Mouse (Mus musculus) myocyte (in vitro differentiated cells): ENCODE measurements around the gene Ap5b1. TPM values are rescaled to one million over a fixed set of nuclear protein-coding genes. Genes with fewer than 3 reads are reported as not detected.

Experiments used
- H3K27me3 ChIP-seq: one replicate; pipeline ENCODE4 v1.6.1; 2011; ENCODE audit not compliant: control insufficient read depth, insufficient read depth, insufficient read length
- H3K36me3 ChIP-seq: one replicate; pipeline ENCODE4 v1.6.1; 2011; ENCODE audit not compliant: control insufficient read depth, insufficient read depth
- H3K4me2 ChIP-seq: one replicate; pipeline ENCODE4 v1.6.1; 2011; ENCODE audit warnings: low read depth, control low read depth
- H3K4me3 ChIP-seq: one replicate; pipeline ENCODE4 v1.5.1; 2011; ENCODE audit warnings: mild to moderate bottlenecking, control low read depth, moderate library complexity
- H3K79me2 ChIP-seq: one replicate; pipeline ENCODE4 v1.6.1; 2011; ENCODE audit not compliant: control insufficient read depth, insufficient read depth
- H3ac ChIP-seq: one replicate; pipeline ENCODE4 v1.6.1; 2011; ENCODE audit not compliant: control insufficient read depth, insufficient read length
- CEBPB ChIP-seq: IDR thresholded peaks from 2 replicates; pipeline ENCODE4 v1.6.1; 2011; ENCODE audit warnings: mild to moderate bottlenecking, moderate library complexity; ENCODE audit not compliant: poor library complexity, insufficient read depth, severe bottlenecking
- E2F4 ChIP-seq: IDR thresholded peaks from one replicate; pipeline ENCODE4 v1.6.1; 2011; ENCODE audit warnings: mild to moderate bottlenecking, control low read depth, moderate library complexity; ENCODE audit not compliant: insufficient read depth
- MAX ChIP-seq: IDR thresholded peaks from one replicate; pipeline ENCODE4 v1.6.1; 2011; ENCODE audit warnings: low read depth, mild to moderate bottlenecking, control low read depth
- MYOD1 ChIP-seq, 3 experiments: IDR thresholded peaks; one replicate each; pipeline ENCODE4 v1.6.1; 2011; ENCODE audit warnings: control low read depth in 2 of 3, low read depth in 2 of 3, mild to moderate bottlenecking in 2 of 3, moderate library complexity in 1 of 3; ENCODE audit not compliant: insufficient read length in 2 of 3, control insufficient read depth in 1 of 3
- MYOG ChIP-seq, 3 experiments: IDR thresholded peaks; one replicate each; pipeline ENCODE4 v1.6.1; 2011; ENCODE audit warnings: control low read depth in 2 of 3, low read depth in 2 of 3, mild to moderate bottlenecking in 2 of 3; ENCODE audit not compliant: insufficient read length in 2 of 3, control insufficient read depth in 1 of 3, insufficient read depth in 1 of 3
- POLR2A ChIP-seq: IDR thresholded peaks from one replicate; pipeline ENCODE4 v1.6.1; 2011; ENCODE audit warnings: low read depth, mild to moderate bottlenecking, control low read depth, moderate library complexity; ENCODE audit not compliant: insufficient read length
- POLR2AphosphoS2 ChIP-seq: IDR thresholded peaks from one replicate; pipeline ENCODE4 v1.6.1; 2011; ENCODE audit warnings: low read depth, control low read depth; ENCODE audit not compliant: insufficient read length
- REST ChIP-seq: IDR thresholded peaks from one replicate; pipeline ENCODE4 v1.6.1; 2011; ENCODE audit warnings: mild to moderate bottlenecking, control low read depth, moderate library complexity; ENCODE audit not compliant: insufficient read depth, insufficient read length
- SRF ChIP-seq: IDR thresholded peaks from one replicate; pipeline ENCODE4 v1.6.1; 2011; ENCODE audit warnings: low read depth; ENCODE audit not compliant: control insufficient read depth, insufficient read length
- TCF12 ChIP-seq: IDR thresholded peaks from one replicate; pipeline ENCODE4 v1.6.1; 2011; ENCODE audit warnings: mild to moderate bottlenecking, control low read depth; ENCODE audit not compliant: poor library complexity, insufficient read depth, severe bottlenecking
- TCF3 ChIP-seq: IDR thresholded peaks from one replicate; pipeline ENCODE4 v1.6.1; 2011; ENCODE audit warnings: low read depth, control low read depth; ENCODE audit not compliant: insufficient read length
- USF1 ChIP-seq: IDR thresholded peaks from one replicate; pipeline ENCODE4 v1.6.1; 2011; ENCODE audit warnings: low read depth, mild to moderate bottlenecking, control low read depth, moderate library complexity
- polyA plus RNA-seq: library from polyadenylated mRNA; unstranded; fragments of >200 nt; fragmentation: generic; extraction: Trizol; gene quantifications from one replicate; pipeline ENCODE4 v1.2.1, GENCODE M21; 2012; ENCODE audit warnings: missing spikeins

Ap5b1 gene
- polyA plus RNA-seq, 1 experiment: 3.2 TPM

DNA sequence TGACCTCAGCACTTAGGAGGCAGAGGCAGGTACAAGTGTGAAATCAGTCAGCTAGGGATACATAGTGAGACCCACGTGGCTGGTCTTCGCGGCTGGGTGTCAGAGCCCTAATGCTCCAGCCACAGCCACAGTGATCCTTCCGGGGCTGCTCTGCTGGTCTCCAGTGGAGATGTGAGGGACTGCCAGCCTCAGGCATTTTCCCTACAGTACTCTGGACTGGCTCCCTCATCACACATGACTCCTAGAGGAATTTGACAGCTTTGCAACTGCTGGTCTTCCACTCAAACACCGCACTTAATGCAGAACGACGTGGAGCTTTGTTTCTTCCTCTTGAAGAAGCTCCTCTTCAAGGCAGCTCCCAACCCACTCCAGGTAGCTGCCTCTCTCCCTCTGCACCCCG, 38.4 kb downstream of the Ap5b1 start:
- Histone ChIP-seq H3K79me2 (peaks cover 7% of the 10 kb centered on the region), H3K36me3 (peaks cover 31% of the 10 kb centered on the region), H3K4me3 (no peak overlapping the region), H3K4me2 (no peak overlapping the region), H3K27me3 (no peaks in the 10 kb centered on the region), H3ac (no peak overlapping the region)
- no peak for TF ChIP-seq CEBPB
- no peak for TF ChIP-seq POLR2AphosphoS2
- no peak for TF ChIP-seq MYOD1 (IDR thresholded peaks at IDR 0.05; ENCODE audit: control insufficient read depth in 1 of 3, insufficient read length in 2 of 3, low read depth in 2 of 3)
- TF ChIP-seq TCF3: no peak

- Histone ChIP-seq H3K36me3 (peaks cover 31% of the 10 kb centered on the region), H3K4me3 (no peak overlapping the region), H3K27me3 (no peaks in the 10 kb centered on the region), H3K4me2 (no peak overlapping the region), H3ac (no peak overlapping the region), H3K79me2 (peaks cover 7% of the 10 kb centered on the region)
- peak; percentile 24 for TF ChIP-seq POLR2AphosphoS2
- TF ChIP-seq MYOG (IDR thresholded peaks at IDR 0.05; ENCODE audit: control insufficient read depth in 1 of 3, insufficient read depth in 1 of 3, insufficient read length in 2 of 3, low read depth in 2 of 3): no peak
Observed at GRCm38 (mm10) chr19:5607705-5608410, 40.0 kb downstream of the Ap5b1 start.

- Histone ChIP-seq H3K36me3 (peaks cover 25% of the 10 kb centered on the region), H3K4me3 (peak overlapping the region; percentile 53), H3K4me2 (peak overlapping the region; percentile 68), H3ac (no peak overlapping the region), H3K79me2 (peaks cover 7% of the 10 kb centered on the region), H3K27me3 (no peaks in the 10 kb centered on the region)
- TF ChIP-seq CEBPB: no peak
- no peak for TF ChIP-seq TCF12
- TF ChIP-seq USF1: no peak
- TF ChIP-seq MYOD1 (IDR thresholded peaks at IDR 0.05; ENCODE audit: control insufficient read depth in 1 of 3, insufficient read length in 2 of 3, low read depth in 2 of 3): no peak
- no peak for TF ChIP-seq MYOG (IDR thresholded peaks at IDR 0.05; ENCODE audit: control insufficient read depth in 1 of 3, insufficient read depth in 1 of 3, insufficient read length in 2 of 3, low read depth in 2 of 3)
- no peak for TF ChIP-seq POLR2A
- TF ChIP-seq E2F4: no peak
- no peak for TF ChIP-seq SRF
- TF ChIP-seq MAX: no peak
- TF ChIP-seq TCF3: no peak
- no peak for TF ChIP-seq POLR2AphosphoS2
- no peak for TF ChIP-seq REST
Observed at GRCm38 (mm10) chr19:5608707-5609106, 40.9 kb downstream of the Ap5b1 start.

DNA sequence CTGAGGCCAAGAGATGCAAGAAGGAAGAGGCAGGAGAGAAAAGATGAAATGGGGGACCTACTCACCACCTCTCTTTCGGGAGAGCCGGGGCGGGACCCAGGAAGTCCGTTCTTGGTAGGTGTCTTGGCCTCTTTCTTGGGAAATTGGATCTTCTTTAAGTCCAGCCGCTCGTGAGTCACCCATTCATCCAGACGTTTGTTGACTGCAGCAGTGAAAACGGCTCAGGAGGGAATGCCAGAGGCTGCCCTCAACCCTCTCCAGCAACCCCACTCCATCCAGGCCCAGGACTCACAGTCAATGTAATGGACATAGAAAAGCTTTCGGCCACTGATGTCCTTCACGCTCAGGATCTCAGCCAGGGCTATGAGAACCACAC, 41.3 kb downstream of the Ap5b1 start:
- Histone ChIP-seq H3K79me2 (peaks cover 7% of the 10 kb centered on the region), H3K36me3 (peaks cover 24% of the 10 kb centered on the region), H3K4me2 (peak overlapping the region; percentile 68), H3K27me3 (no peaks in the 10 kb centered on the region), H3ac (peak overlapping the region; percentile 43), H3K4me3 (peak overlapping the region; percentile 53)
- TF ChIP-seq TCF12 (no peak), E2F4 (no peak), USF1 (no peak), MAX (no peak), TCF3 (no peak), CEBPB (no peak), MYOD1 (IDR thresholded peaks at IDR 0.05; ENCODE audit: control insufficient read depth in 1 of 3, insufficient read length in 2 of 3, low read depth in 2 of 3) (no peak), POLR2A (no peak), MYOG (IDR thresholded peaks at IDR 0.05; ENCODE audit: control insufficient read depth in 1 of 3, insufficient read depth in 1 of 3, insufficient read length in 2 of 3, low read depth in 2 of 3) (no peak), POLR2AphosphoS2 (no peak), REST (no peak), SRF (no peak)

DNA sequence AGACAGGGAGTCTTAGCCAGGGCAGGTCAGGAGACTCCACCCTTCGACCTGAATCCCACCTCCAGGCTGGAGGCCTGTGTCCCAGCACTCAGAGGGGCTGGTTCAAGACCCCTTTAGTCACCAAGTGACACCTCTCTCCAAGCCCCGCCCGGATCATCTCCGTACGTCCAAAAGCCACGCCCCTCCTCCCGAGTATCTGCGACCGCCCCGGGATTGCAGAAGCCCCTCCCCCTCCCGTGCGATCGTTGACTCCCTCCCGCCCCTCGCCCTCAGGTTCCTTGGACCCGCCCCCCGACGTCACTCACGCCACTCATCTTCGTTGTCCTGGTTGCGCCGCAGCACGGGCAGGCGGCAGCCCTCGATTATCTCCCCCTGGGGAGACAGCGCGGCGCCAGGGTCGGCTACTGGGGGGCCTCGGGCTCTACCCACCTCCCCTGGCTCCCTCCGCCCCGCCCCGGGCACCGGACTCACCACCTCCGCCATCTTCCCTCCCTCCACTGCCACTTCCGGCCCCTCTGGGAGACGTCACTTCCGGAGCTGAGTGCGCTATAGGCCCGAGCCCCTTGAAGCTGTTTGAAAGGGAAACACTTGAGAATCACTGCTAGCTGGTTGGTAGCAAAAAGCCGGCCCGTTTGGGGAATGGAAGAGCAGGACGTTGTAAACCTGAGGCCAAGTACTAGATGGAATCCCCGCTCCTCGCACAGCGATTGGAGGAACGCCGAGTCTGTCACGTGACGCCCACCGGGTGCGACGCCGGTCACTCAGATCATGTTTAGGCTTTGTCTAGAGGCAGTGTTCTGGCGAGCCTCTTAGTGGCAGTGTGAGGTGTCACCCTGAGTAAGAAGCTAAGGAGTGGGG, 42.0 kb downstream of the Ap5b1 start, which contains the start of gene Kat5:
TSS of gene Kat5 (minus strand) at position 691 of the 858 bp plus-strand sequence.
- Histone ChIP-seq H3K79me2 (peaks cover 7% of the 10 kb centered on the region), H3K36me3 (peaks cover 21% of the 10 kb centered on the region), H3K4me3 (peak within 1 kb of the TSS; percentile 53), H3K27me3 (no peaks in the 10 kb centered on the region), H3K4me2 (peak within 1 kb of the TSS; percentile 87), H3ac (peak within 1 kb of the TSS; percentile 43)
- TF ChIP-seq USF1: peak; percentile 97
- peak; percentile 55 for TF ChIP-seq POLR2A
- no peak for TF ChIP-seq MYOG (IDR thresholded peaks at IDR 0.05; ENCODE audit: control insufficient read depth in 1 of 3, insufficient read depth in 1 of 3, insufficient read length in 2 of 3, low read depth in 2 of 3)
- peak; percentile 33 for TF ChIP-seq POLR2AphosphoS2
